Mouse (Mus musculus) G1E (cell line): ENCODE measurements around the gene Higd2a.

Experiments
- CTCF ChIP-seq: IDR thresholded peaks from 2 replicates; pipeline ENCODE4 v1.5.1; 2012; ENCODE audit warnings: low read depth, low read length, inconsistent platforms, mixed read lengths
- GATA1 ChIP-seq: IDR thresholded peaks from 2 replicates; pipeline ENCODE4 v1.6.1; 2012; ENCODE audit warnings: borderline replicate concordance, low read length, inconsistent platforms, mixed read lengths

GRCm38 (mm10) chr13:54568380-54568779 lies 21.6 kb upstream of the Higd2a start:
- TF ChIP-seq CTCF: no peak
- no peak for TF ChIP-seq GATA1
